Mouse (Mus musculus): ENCODE results near the gene Runx2.

GRCm38 (mm10) chr17:44577791-44578190 is 236.8 kb downstream of the Runx2 start:
- TF ChIP-seq SMC3 (IDR thresholded peaks at IDR 0.05; ENCODE audit: low read depth, low read length) (no peak), POLR2A (IDR thresholded peaks at IDR 0.05; ENCODE audit: control insufficient read depth in 1 of 2, insufficient read depth in 1 of 2, low read depth in 1 of 2, low read length in 2 of 2, poor library complexity in 1 of 2) (no peak), RCOR1 (IDR thresholded peaks at IDR 0.05; ENCODE audit: low read depth, low read length) (no peak), EP300 (IDR thresholded peaks at IDR 0.05; ENCODE audit: low read depth in 1 of 2, low read length in 2 of 2) (no peak), CTCF (IDR thresholded peaks at IDR 0.05 in 2 of 3, conservative IDR thresholded peaks at IDR 0.05 in 1 of 3; ENCODE audit: control insufficient read depth in 1 of 3, insufficient read depth in 1 of 3, low read depth in 2 of 3, low read length in 3 of 3, poor library complexity in 1 of 3, severe bottlenecking in 1 of 3) (no peak), ZNF384 (IDR thresholded peaks at IDR 0.05; ENCODE audit: low read depth, low read length) (no peak)
